Mouse (Mus musculus): ENCODE measurements around the gene Dock10. TPM values are rescaled to one million over a fixed set of nuclear protein-coding genes. Genes with fewer than 3 reads are reported as not detected.

The Dock10 gene
- polyA plus RNA-seq, 1 experiment from 2014 or later = 5.2 TPM

GRCm38 (mm10) chr1:80643866-80644451 is 114.4 kb downstream of the Dock10 start:
- Histone ChIP-seq H3K36me3 (no peaks in the 10 kb centered on the region), H3K4me1 (no peaks in the 10 kb centered on the region), H3K9me3 (no peaks in the 10 kb centered on the region), H3K27ac (no peak overlapping the region), H3K27me3 (replicated peaks) (no peaks in the 10 kb centered on the region), H3K4me3 (no peak overlapping the region), H3K9ac (no peak overlapping the region), H3K4me2 (replicated peaks) (no peak overlapping the region)
- WGBS = 88% methylated on average over 4 of the region's 4 CpGs
- no peak for ATAC-seq (ENCODE audit: low FRiP score, low read depth)

GRCm38 (mm10) chr1:80641832-80642231 is 116.5 kb downstream of the Dock10 start:
- Histone ChIP-seq H3K4me3 (no peak overlapping the region), H3K27me3 (replicated peaks) (no peaks in the 10 kb centered on the region), H3K4me1 (no peaks in the 10 kb centered on the region), H3K36me3 (no peaks in the 10 kb centered on the region), H3K27ac (no peak overlapping the region), H3K9ac (no peak overlapping the region), H3K4me2 (replicated peaks) (no peak overlapping the region), H3K9me3 (no peaks in the 10 kb centered on the region)
- WGBS = 87% methylated on average over 3 of the region's 3 CpGs
- no peak for ATAC-seq (ENCODE audit: low FRiP score, low read depth)

- Histone ChIP-seq H3K4me3 (no peak overlapping the region), H3K36me3 (no peaks in the 10 kb centered on the region), H3K9ac (no peak overlapping the region), H3K4me1 (no peaks in the 10 kb centered on the region), H3K27ac (no peak overlapping the region), H3K27me3 (replicated peaks) (no peaks in the 10 kb centered on the region), H3K4me2 (replicated peaks) (no peak overlapping the region), H3K9me3 (no peaks in the 10 kb centered on the region)
- ATAC-seq (ENCODE audit: low FRiP score, low read depth) = no peak
- whole genome bisulfite sequencing = 76% methylated on average over 1 of the region's 1 CpGs
These were observed 117.0 kb downstream of the Dock10 start for GRCm38 (mm10) chr1:80641288-80641687.

- H3K27ac ChIP-seq = no peak overlapping the region
- H3K9me3 ChIP-seq = no peaks in the 10 kb centered on the region
- no peak overlapping the region for H3K4me3 ChIP-seq
- no peak overlapping the region for H3K4me2 ChIP-seq (replicated peaks)
- no peak for ATAC-seq (ENCODE audit: low FRiP score, low read depth)
- no peaks in the 10 kb centered on the region for H3K36me3 ChIP-seq
- H3K4me1 ChIP-seq = no peaks in the 10 kb centered on the region
- 91% methylated on average over 1 of the region's 1 CpGs for WGBS
- no peaks in the 10 kb centered on the region for H3K27me3 ChIP-seq (replicated peaks)
- H3K9ac ChIP-seq = no peak overlapping the region
These were observed 118.8 kb downstream of the Dock10 start for GRCm38 (mm10) chr1:80639553-80639952.

GRCm38 (mm10) chr1:80637214-80637705 is 121.1 kb downstream of the Dock10 start:
- no peaks in the 10 kb centered on the region for H3K4me1 ChIP-seq
- no peak overlapping the region for H3K27ac ChIP-seq
- H3K27me3 ChIP-seq (replicated peaks) = no peaks in the 10 kb centered on the region
- no peak for ATAC-seq (ENCODE audit: low FRiP score, low read depth)
- H3K4me3 ChIP-seq = no peak overlapping the region
- no peak overlapping the region for H3K9ac ChIP-seq
- H3K36me3 ChIP-seq = no peaks in the 10 kb centered on the region
- 73% methylated on average over 4 of the region's 4 CpGs for WGBS
- no peak overlapping the region for H3K4me2 ChIP-seq (replicated peaks)
- no peaks in the 10 kb centered on the region for H3K9me3 ChIP-seq

GRCm38 (mm10) chr1:80635825-80636224 is 122.5 kb downstream of the Dock10 start:
- ATAC-seq (ENCODE audit: low FRiP score, low read depth) = no peak
- H3K27me3 ChIP-seq (replicated peaks) = no peaks in the 10 kb centered on the region
- WGBS = 94% methylated on average over 4 of the region's 4 CpGs

GRCm38 (mm10) chr1:80633536-80633935 is 124.8 kb downstream of the Dock10 start:
- no peak overlapping the region for H3K4me2 ChIP-seq (replicated peaks)
- ATAC-seq (ENCODE audit: low FRiP score, low read depth) = no peak
- no peaks in the 10 kb centered on the region for H3K36me3 ChIP-seq
- H3K27ac ChIP-seq = no peak overlapping the region
- H3K4me1 ChIP-seq = peaks cover 3% of the 10 kb centered on the region
- H3K4me3 ChIP-seq = no peak overlapping the region
- no peaks in the 10 kb centered on the region for H3K27me3 ChIP-seq (replicated peaks)
- 91% methylated on average over 4 of the region's 4 CpGs for WGBS
- no peak overlapping the region for H3K9ac ChIP-seq
- H3K9me3 ChIP-seq = no peaks in the 10 kb centered on the region

More at GRCm38 (mm10) chr1:80635825-80636224, 122.5 kb downstream of the Dock10 start:
- Histone ChIP-seq H3K27ac (no peak overlapping the region), H3K9ac (no peak overlapping the region), H3K4me2 (replicated peaks) (no peak overlapping the region), H3K9me3 (no peaks in the 10 kb centered on the region), H3K4me3 (no peak overlapping the region), H3K36me3 (no peaks in the 10 kb centered on the region), H3K4me1 (peaks cover under 1% of the 10 kb centered on the region; the same call in 1 of the 2 replicates)

GRCm38 (mm10) chr1:80630179-80631149 is 127.9 kb downstream of the Dock10 start:
- no peak overlapping the region for H3K4me3 ChIP-seq
- H3K36me3 ChIP-seq = no peaks in the 10 kb centered on the region
- peak; percentile 78 for ATAC-seq (ENCODE audit: low FRiP score, low read depth)
- no peak overlapping the region for H3K4me2 ChIP-seq (replicated peaks)
- WGBS = 38% methylated on average over 5 of the region's 5 CpGs
- no peak overlapping the region for H3K27ac ChIP-seq
- no peak overlapping the region for H3K9ac ChIP-seq
- H3K9me3 ChIP-seq = no peaks in the 10 kb centered on the region
- no peaks in the 10 kb centered on the region for H3K27me3 ChIP-seq (replicated peaks)
- peaks cover 3% of the 10 kb centered on the region for H3K4me1 ChIP-seq

- H3K4me1 ChIP-seq = peaks cover 3% of the 10 kb centered on the region
- no peak overlapping the region for H3K9ac ChIP-seq
- no peak for ATAC-seq (ENCODE audit: low FRiP score, low read depth)
- no peak overlapping the region for H3K4me2 ChIP-seq (replicated peaks)
- no peak overlapping the region for H3K27ac ChIP-seq
- no peaks in the 10 kb centered on the region for H3K9me3 ChIP-seq
- no peaks in the 10 kb centered on the region for H3K36me3 ChIP-seq
- no peaks in the 10 kb centered on the region for H3K27me3 ChIP-seq (replicated peaks)
- H3K4me3 ChIP-seq = no peak overlapping the region
These were observed 130.3 kb downstream of the Dock10 start for GRCm38 (mm10) chr1:80628054-80628453.

- Histone ChIP-seq H3K4me3 (no peak overlapping the region), H3K27me3 (replicated peaks) (no peaks in the 10 kb centered on the region), H3K4me2 (replicated peaks) (no peak overlapping the region), H3K4me1 (peaks cover 3% of the 10 kb centered on the region), H3K9me3 (no peaks in the 10 kb centered on the region), H3K9ac (no peak overlapping the region), H3K27ac (no peak overlapping the region), H3K36me3 (no peaks in the 10 kb centered on the region)
- whole genome bisulfite sequencing = 93% methylated on average over 4 of the region's 4 CpGs
- no peak for ATAC-seq (ENCODE audit: low FRiP score, low read depth)
These were observed 131.5 kb downstream of the Dock10 start for GRCm38 (mm10) chr1:80626800-80627199.

GRCm38 (mm10) chr1:80625371-80625770 is 133.0 kb downstream of the Dock10 start:
- ATAC-seq (ENCODE audit: low FRiP score, low read depth) = no peak
- no peak overlapping the region for H3K4me2 ChIP-seq (replicated peaks)
- WGBS = 72% methylated on average over 1 of the region's 1 CpGs
- H3K9me3 ChIP-seq = no peaks in the 10 kb centered on the region
- no peak overlapping the region for H3K27ac ChIP-seq
- H3K4me1 ChIP-seq = no peaks in the 10 kb centered on the region
- no peaks in the 10 kb centered on the region for H3K27me3 ChIP-seq (replicated peaks)
- H3K4me3 ChIP-seq = no peak overlapping the region
- no peak overlapping the region for H3K9ac ChIP-seq
- no peaks in the 10 kb centered on the region for H3K36me3 ChIP-seq

GRCm38 (mm10) chr1:80624552-80624951 is 133.8 kb downstream of the Dock10 start:
- Histone ChIP-seq H3K27me3 (replicated peaks) (no peaks in the 10 kb centered on the region), H3K36me3 (no peaks in the 10 kb centered on the region), H3K4me3 (no peak overlapping the region), H3K27ac (no peak overlapping the region), H3K4me1 (no peaks in the 10 kb centered on the region), H3K4me2 (replicated peaks) (no peak overlapping the region), H3K9me3 (no peaks in the 10 kb centered on the region), H3K9ac (no peak overlapping the region)
- WGBS = 43% methylated on average over 4 of the region's 4 CpGs
- no peak for ATAC-seq (ENCODE audit: low FRiP score, low read depth)

Measured in neural tube, embryonic 12.5 days (tissue).